Mouse (Mus musculus) T-helper 17 cell (primary cell): ENCODE measurements around the gene Ctr9.

ENCODE experiments used
- in situ Hi-C, 2 experiments: fragments of 300-600 bp; cut with MboI, MseI; formaldehyde crosslinking; loops; 1 replicate in 1 of 2; 2 replicates in 1 of 2; pipeline ENCODE4 v1.15.1; 2025; ENCODE audit warnings: high pct_unique_total_duplicates in 2 of 2

Gene Ctr9

DNA sequence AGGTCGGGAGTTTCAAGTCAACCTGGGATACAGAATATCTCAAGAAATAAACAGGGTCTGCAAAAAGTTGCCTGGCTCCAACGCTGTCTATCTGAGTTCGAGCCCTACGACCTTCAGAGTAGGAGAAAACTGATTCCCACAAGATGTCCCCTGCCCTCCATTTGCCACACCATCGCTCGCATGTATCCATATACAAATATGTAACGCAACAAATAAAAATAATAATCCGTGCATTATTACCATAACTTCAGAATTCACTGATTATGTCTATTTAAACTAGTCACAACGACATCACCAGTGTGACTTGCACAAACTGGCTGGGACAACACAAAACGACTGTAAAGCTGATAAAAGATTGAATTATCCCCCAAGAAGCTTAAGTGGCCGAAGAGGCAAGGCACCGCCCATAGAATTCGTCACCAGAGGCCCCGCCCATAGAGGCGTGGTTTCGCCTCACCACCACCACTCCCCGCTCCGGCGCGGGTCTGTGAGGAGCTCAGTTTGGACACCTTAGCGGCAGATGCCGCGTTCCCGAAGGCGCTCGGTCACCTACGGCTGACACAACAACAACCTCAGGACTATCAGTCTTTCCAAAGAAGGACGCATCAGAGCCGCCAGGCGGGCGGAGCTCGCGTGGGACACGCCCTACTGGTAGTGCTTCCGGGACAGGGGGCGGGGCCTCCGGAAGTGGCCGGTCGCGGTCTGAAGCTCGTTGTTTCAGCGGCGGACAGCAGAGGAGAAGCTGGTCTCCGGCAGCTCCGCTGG is at the start of gene Ctr9:
Gene Ctr9, plus strand, starts transcription at position 671 of the 765 bp plus-strand sequence.
- in situ Hi-C loops = no loop called here

DNA sequence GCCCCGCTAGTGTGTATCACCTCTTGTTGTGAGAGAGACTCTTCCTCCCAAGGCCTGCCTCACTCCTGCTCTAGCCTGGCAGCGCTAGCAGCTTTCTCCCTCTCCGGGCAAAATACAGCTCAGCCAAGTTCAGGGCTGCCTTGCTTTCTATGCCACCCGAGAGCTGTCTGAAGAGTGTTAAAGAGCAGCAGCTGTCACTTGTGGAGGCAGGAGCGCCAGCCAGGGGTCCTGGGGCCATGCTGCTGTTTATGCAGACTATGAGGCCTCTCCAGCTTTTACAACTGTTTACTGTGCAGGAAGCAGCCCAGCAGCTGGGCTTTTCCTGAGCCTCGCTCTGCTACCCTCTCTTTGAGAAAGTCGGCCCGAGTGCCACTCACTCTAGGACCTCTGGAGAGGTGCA is 47.7 kb upstream of the Ctr9 start:
- in situ Hi-C loops = loop anchor here in 1 of 2 experiments (5.0 kb wide), 1 partner anchor 36 kb away; no protein-coding TSS in a partner anchor

GRCm38 (mm10) chr7:110982053-110982705 is 46.6 kb upstream of the Ctr9 start, which contains the start of gene Mrvi1:
Mrvi1 (minus strand) TSS chr7:110982461.
- in situ Hi-C loops = loop anchor here in 1 of 2 experiments (5.0 kb wide), 1 partner anchor 35 kb away; no protein-coding TSS in a partner anchor

- in situ Hi-C loops = loop anchor here in 1 of 2 experiments (5.0 kb wide), 1 partner anchor 35 kb away; no protein-coding TSS in a partner anchor
Observed at GRCm38 (mm10) chr7:110982764-110983163, 46.0 kb upstream of the Ctr9 start.

DNA sequence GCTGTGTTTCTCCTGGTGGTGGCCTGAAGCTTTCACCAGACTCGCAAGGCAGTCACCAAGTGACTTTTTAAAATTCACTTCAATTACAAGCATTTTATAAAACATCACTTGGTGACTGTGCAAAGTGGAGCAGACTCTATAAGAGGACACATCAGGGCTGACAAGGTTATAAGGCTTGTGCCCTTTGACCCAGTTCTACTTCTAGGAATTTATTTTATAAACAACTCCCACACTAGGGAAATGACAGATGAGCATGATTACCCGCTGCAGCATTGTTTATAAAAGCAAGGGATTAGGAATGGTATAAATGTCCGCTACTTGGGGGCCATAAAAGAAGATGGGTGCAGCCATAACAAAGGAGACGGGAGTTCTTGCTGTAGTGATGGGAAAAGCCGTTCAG is 45.1 kb upstream of the Ctr9 start:
- in situ Hi-C loops = loop anchor here in 1 of 2 experiments (5.0 kb wide), 1 partner anchor 34 kb away; no protein-coding TSS in a partner anchor

GRCm38 (mm10) chr7:110985581-110986265 is 43.0 kb upstream of the Ctr9 start:
- in situ Hi-C loops = no loop called here

GRCm38 (mm10) chr7:110988081-110988480 is 40.7 kb upstream of the Ctr9 start:
- in situ Hi-C loops = no loop called here

GRCm38 (mm10) chr7:110989286-110989879 is 39.4 kb upstream of the Ctr9 start:
- in situ Hi-C loops = no loop called here

DNA sequence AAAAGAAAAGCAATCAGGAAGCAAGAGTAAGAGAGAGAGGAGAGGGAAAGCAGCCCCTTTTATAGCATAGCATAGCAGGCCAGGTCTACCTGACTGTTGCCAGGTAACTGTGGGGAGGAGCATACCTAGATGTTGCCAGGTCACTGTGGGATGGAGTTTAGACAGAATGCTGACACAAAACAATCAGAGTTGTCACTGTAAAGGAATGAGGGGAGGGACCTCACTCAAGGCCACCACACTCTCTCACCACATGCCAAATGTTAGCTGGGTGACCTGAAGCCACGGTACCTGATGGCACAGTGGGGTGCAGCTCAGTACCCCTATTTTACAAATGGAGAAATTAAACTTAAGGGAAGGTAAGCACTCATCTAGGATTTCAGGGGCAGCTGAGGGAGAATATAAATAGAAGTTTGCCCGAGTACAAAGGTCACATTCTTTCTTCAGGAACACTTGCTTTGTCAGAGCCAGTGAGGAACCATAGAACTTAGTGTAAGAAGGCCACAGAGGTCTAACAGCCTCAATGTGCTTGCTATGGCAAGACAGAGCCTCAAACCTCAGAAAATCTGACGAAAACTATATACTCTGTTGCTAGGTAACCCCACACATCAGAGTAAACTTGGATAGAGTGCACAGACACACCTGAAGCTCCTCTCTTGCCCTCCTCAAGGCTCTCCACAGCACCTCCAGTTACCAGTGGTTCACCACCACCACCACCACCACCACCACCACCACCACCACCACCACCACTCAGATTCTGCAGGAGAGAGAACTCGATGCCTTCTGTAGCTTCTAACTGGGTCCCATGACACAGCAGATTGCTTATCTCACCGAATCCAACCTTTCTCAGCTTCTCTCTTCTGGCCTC is 38.2 kb upstream of the Ctr9 start:
- in situ Hi-C loops = no loop called here

- in situ Hi-C loops = no loop called here
Observed at GRCm38 (mm10) chr7:110991221-110991494, 37.6 kb upstream of the Ctr9 start.

- in situ Hi-C loops = no loop called here
Observed at GRCm38 (mm10) chr7:110998887-110999827, 29.6 kb upstream of the Ctr9 start.

DNA sequence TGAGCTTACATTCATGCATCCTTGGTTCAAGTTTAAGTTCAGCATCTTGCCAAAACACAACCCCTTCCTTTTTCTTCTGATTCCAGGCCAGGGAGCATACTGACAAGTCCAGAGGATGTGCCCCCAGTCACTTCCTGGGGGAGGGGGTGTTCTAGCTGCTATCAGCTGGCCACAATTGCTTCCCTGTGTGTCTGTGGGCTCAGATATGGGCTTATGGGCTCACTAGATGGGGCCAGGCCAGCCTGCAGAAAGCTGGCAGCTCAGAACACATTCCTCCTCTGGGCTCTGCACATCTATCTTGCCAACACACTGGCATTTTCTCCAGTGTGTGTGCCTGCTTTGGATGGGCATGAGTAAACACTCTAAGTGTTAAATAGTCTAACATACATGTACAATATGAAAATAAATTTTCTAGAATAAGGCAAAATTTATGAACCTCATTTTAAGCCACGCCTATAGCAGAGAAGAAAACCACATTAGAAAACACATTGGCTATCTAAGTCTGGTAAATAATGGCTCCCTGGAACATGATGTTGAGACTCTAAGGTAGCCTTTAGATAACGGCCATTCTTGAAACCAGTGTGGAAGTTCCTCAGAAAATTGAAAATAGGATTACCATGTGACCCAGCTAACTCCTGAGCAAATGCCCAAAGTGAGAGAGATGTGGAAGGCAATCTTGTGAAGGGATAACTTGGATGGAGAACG is 24.5 kb upstream of the Ctr9 start:
- in situ Hi-C loops = loop anchor here in 1 of 2 experiments (5.0 kb wide), 1 partner anchor 197 kb away; no protein-coding TSS in a partner anchor

DNA sequence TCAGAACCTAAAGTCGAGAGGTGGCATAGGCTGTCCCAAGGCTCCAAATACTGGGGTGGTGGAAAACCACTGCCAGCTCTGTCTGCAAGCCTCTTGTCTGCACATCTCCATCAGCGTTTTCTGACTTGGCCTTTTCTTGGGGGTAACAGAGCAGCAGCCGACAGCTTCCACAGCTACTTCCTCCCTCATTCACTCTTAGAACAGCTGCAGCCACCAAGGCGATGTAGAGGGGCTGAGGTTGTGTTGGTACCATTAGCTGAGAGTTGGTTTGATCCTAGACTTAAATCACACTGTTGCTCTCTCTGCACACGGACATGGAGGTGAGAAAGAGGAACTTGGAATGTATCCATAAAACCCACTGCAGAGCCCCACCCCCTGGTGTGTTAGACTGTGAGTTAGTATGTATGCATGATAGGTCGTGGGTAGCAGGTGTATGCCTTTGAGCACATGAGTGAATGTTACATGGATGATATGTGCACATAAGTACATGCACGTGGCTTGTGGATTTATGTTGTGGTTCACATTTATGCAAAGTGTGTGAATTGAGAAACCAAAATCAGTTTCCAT is 14.6 kb upstream of the Ctr9 start:
- in situ Hi-C loops = loop anchor here (5.0 kb wide), 3 partner anchors 77 to 287 kb away; no protein-coding TSS in a partner anchor

GRCm38 (mm10) chr7:111014893-111015292 is 13.9 kb upstream of the Ctr9 start:
- in situ Hi-C loops = loop anchor here (5.0 kb wide), 4 partner anchors 33 to 288 kb away; partner anchors contain the start of gene Mrvi1 (in 1 of the 2)

- in situ Hi-C loops = loop anchor here in 1 of 2 experiments (5.0 kb wide), 1 partner anchor 33 kb away; the partner anchor contains the start of gene Mrvi1
Observed at GRCm38 (mm10) chr7:111015731-111016130, 13.0 kb upstream of the Ctr9 start.

- in situ Hi-C loops = loop anchor here in 1 of 2 experiments (5.0 kb wide), 1 partner anchor 35 kb away; the partner anchor contains the start of gene Mrvi1
Observed at GRCm38 (mm10) chr7:111016921-111017320, 11.8 kb upstream of the Ctr9 start.

DNA sequence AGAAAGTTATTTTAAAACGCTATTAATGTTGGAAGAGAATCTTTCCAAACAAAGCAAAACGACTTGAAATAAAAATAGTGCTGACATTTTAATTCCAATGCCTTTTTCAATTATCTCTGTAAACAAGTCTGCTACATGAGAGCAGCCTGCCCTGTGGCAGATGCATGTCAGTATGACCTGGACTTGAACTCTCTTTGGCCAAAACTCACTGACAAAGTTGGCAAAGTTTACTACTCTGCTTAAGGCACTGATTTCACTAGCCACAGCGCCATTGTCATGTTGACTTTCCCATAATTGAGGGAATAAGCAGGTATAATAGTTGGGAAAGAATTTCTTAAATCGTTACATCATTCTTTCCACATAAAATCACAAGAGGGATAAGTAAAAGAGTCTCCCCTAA is 7.9 kb upstream of the Ctr9 start:
- in situ Hi-C loops = no loop called here

- in situ Hi-C loops = no loop called here
Observed at GRCm38 (mm10) chr7:111024068-111024594, 4.6 kb upstream of the Ctr9 start.
